Comparison of ENCODE assay signal across 8 mouse cellular contexts in genomic region chr2:71787591-71788460, GRCm38 (mm10). TPM values are rescaled to one million over a fixed set of nuclear protein-coding genes. Genes with fewer than 3 reads are reported as not detected.
A peak's percentile ranks its signal among the peaks of the same experiment; 100 is the strongest.
DNase-seq lines count a peak whose midpoint lies in the region; ATAC-seq and TF ChIP-seq lines count a peak whose summit lies in the region.

No protein-coding gene starts in this region.

- peak; percentile 39 for ATAC-seq in hindbrain, embryonic 11.5 days (ENCODE audit: low FRiP score)
- peak; percentile 24; the same call in 1 of the 2 replicates for ATAC-seq in limb, embryonic 13.5 days (ENCODE audit: low FRiP score, low read depth)

- H3K4me1 ChIP-seq in embryonic facial prominence, embryonic 10.5 days: peaks cover 36% of the 10 kb centered on the region
- H3K4me1 ChIP-seq in hindbrain, embryonic 11.5 days (replicated peaks; ENCODE audit: control insufficient read depth, insufficient read depth, low read length): no peaks in the 10 kb centered on the region; the same call in 1 of the 2 replicates
- peaks cover 11% of the 10 kb centered on the region for H3K4me1 ChIP-seq in limb, embryonic 13.5 days

- 2% methylated on average over 32 of the region's 32 CpGs for WGBS in embryonic facial prominence, embryonic 10.5 days
- WGBS in hindbrain, embryonic 11.5 days: 2% methylated on average over 31 of the region's 32 CpGs
- 3% methylated on average over 32 of the region's 32 CpGs for WGBS in limb, embryonic 13.5 days

- H3K9me3 ChIP-seq in embryonic facial prominence, embryonic 10.5 days: no peaks in the 10 kb centered on the region
- H3K9me3 ChIP-seq in hindbrain, embryonic 11.5 days (ENCODE audit: control insufficient read depth, low read length): no peaks in the 10 kb centered on the region
- H3K9me3 ChIP-seq in limb, embryonic 13.5 days: no peaks in the 10 kb centered on the region

- H3K9ac ChIP-seq in hindbrain, embryonic 11.5 days (ENCODE audit: low read depth, low read length): peak overlapping the region; percentile 79
- peak overlapping the region; percentile 78 for H3K9ac ChIP-seq in limb, embryonic 13.5 days

- peaks cover 10% of the 10 kb centered on the region for H3K36me3 ChIP-seq in embryonic facial prominence, embryonic 10.5 days (replicated peaks)
- no peaks in the 10 kb centered on the region for H3K36me3 ChIP-seq in hindbrain, embryonic 11.5 days (ENCODE audit: control insufficient read depth, insufficient read depth, low read length)
- peaks cover 5% of the 10 kb centered on the region for H3K36me3 ChIP-seq in limb, embryonic 13.5 days

- peak overlapping the region; percentile 89 for H3K27ac ChIP-seq in layer of hippocampus, adult 2 months
- peak overlapping the region; percentile 89 for H3K27ac ChIP-seq in embryonic facial prominence, embryonic 10.5 days (replicated peaks)
- 0 out of 2 replicates have a peak overlapping the region, but pooled peaks have one; percentile 65 for H3K27ac ChIP-seq in hindbrain, embryonic 11.5 days (ENCODE audit: low read depth, low read length)
- peak overlapping the region; percentile 33; the same call in 1 of the 2 replicates for H3K27ac ChIP-seq in limb, embryonic 13.5 days

- peak; percentile 28 for TF ChIP-seq CTCF in layer of hippocampus, adult 2 months (conservative IDR thresholded peaks at IDR 0.05)

- peak overlapping the region; percentile 87 for H3K4me3 ChIP-seq in layer of hippocampus, adult 2 months
- H3K4me3 ChIP-seq in embryonic facial prominence, embryonic 10.5 days: peak overlapping the region; percentile 87
- H3K4me3 ChIP-seq in hindbrain, embryonic 11.5 days (ENCODE audit: low read depth, low read length): peak overlapping the region; percentile 75
- peak overlapping the region; percentile 78 for H3K4me3 ChIP-seq in limb, embryonic 13.5 days

- DNase-seq in layer of hippocampus, adult 2 months (ENCODE audit: low spot score in 2 of 2): no peak
- DNase-seq in layer of hippocampus, adult 9-11 months: no peak
- DNase-seq in WW6 (ENCODE audit: low read depth, low spot score): peak; percentile 13
- peak; percentile 52 for DNase-seq in embryonic facial prominence, embryonic 10.5 days (ENCODE audit: low spot score)
- peak; percentile 57 for DNase-seq in hindbrain, embryonic 11.5 days (ENCODE audit: low spot score)
- DNase-seq in naive thymus-derived CD4-positive, alpha-beta T cell, adult 2 months (ENCODE audit: low read depth): peak; percentile 57
- DNase-seq in urinary bladder, postnatal 25 days (ENCODE audit: low spot score): no peak

- H3K27me3 ChIP-seq in embryonic facial prominence, embryonic 10.5 days (replicated peaks; ENCODE audit: low read depth, poor library complexity, severe bottlenecking): peaks cover 25% of the 10 kb centered on the region
- H3K27me3 ChIP-seq in hindbrain, embryonic 11.5 days (ENCODE audit: control insufficient read depth, insufficient read depth, low read length): 0 out of 2 replicates have a peak, but pooled peaks cover 6% of the 10 kb centered on the region
- H3K27me3 ChIP-seq in limb, embryonic 13.5 days: peaks cover 24% of the 10 kb centered on the region

- H3K4me2 ChIP-seq in hindbrain, embryonic 11.5 days (replicated peaks; ENCODE audit: low read depth, low read length): peak overlapping the region; percentile 97
- peak overlapping the region; percentile 96 for H3K4me2 ChIP-seq in limb, embryonic 13.5 days (replicated peaks)

RNA-seq across cellular contexts. Expression of gene Itga6, which starts 42.4 kb away (rescaled TPM):
- total RNA-seq in layer of hippocampus, adult 2 months (2021): 10 to 100 TPM; 21.1 to 25.8 TPM
- 30.7 and 31.6 TPM in 2 replicates for polyA plus RNA-seq in embryonic facial prominence, embryonic 10.5 days (2016; fragmentation: Nextera tagmentation; extraction: Ambion mirVana)
- 25.5 and 29.5 TPM in 2 replicates for polyA plus RNA-seq in hindbrain, embryonic 11.5 days (2014; fragmentation: Nextera tagmentation; extraction: Ambion mirVana)
- 29.7 and 33.9 TPM in 2 replicates for polyA plus RNA-seq in limb, embryonic 13.5 days (2015; fragmentation: Nextera tagmentation; extraction: Ambion mirVana)

Comparison
In these comparisons a context has a peak if more than half of its experiments do, and no peak if none do; other contexts are left out.
1. DNase-seq: peak in WW6 (single experiment), embryonic facial prominence, embryonic 10.5 days (single experiment), hindbrain, embryonic 11.5 days (single experiment) and naive thymus-derived CD4-positive, alpha-beta T cell, adult 2 months (single experiment); none in layer of hippocampus, adult 2 months (0 of 2), layer of hippocampus, adult 9-11 months (single experiment) and urinary bladder, postnatal 25 days (single experiment).
2. H3K27ac ChIP-seq: peak in every context shown above with its lines; median percentile 89 in layer of hippocampus, adult 2 months; 89 in embryonic facial prominence, embryonic 10.5 days; 65 in hindbrain, embryonic 11.5 days; 33 in limb, embryonic 13.5 days.
3. Peak in every context shown above with its lines, with median percentiles within 50 percentile points of each other: H3K4me3 ChIP-seq.